Mouse (Mus musculus) embryo, embryonic 11.5 days (tissue): ENCODE results near the gene Senp6.
"Not testable (repeated sequence)": the region's sequence is repeated elsewhere in the genome, so short reads cannot be mapped to it uniquely, and the experiment has no call there.

ENCODE experiments used
- DNase-seq: peaks from one replicate; pipeline ENCODE4 v3.0.0-alpha.2; 2012; ENCODE audit warnings: low read depth, low spot score

Gene Senp6

DNA sequence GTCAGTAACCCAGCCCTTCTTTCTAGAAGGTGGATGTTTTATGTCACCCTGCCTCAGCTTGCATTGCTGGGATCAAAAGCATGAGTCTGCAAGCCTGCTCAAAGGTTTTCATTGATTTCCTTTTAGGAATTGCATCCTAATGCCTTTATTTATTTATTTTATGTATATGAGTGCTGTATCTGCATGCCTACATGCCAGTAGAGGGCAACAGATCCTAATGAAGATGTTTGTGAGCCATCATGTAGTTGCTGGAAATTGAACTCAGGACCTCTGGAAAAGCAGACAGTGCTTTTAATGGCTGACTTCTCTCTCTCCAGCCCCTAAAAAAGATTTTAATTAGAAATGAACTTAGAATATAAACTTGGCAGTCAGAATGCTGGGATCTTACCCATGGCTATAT, 8.2 kb downstream of the Senp6 start:
- no peak for DNase-seq

GRCm38 (mm10) chr9:80080941-80081340, 14.2 kb downstream of the Senp6 start:
- DNase-seq: no peak

DNA sequence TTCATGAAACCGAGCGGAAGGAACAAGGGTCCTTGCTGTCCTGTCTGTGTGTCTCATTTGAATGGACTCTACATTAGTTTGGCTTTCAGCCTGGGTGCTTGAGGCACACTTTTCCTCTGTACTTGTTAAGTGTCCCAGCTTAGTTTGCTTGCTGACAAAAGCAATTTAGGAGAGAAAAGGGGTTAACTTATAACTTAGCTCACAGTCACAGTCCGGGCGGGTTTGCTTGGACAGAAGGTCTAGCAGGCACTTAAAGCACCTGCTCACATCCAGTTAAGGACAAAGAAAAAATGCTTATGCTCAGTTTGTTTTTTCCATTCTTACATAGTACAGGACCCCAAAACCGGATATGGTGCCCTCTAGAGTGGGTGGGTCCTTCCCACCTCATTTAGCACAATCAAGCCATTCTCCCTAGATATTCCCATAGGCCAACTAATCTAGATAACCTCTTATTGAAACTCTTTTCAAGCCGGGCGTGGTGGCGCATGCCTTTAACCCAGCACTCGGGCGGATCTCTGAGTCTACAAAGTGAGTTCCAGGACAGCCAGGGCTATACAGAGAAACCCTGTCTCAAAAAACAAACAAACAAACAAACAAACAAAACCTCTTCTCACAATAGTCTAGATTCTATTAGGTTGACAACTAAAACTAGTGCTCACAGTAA, 17.9 kb downstream of the Senp6 start:
- DNase-seq: no peak

GRCm38 (mm10) chr9:80085665-80086064, 19.0 kb downstream of the Senp6 start:
- no peak for DNase-seq

DNA sequence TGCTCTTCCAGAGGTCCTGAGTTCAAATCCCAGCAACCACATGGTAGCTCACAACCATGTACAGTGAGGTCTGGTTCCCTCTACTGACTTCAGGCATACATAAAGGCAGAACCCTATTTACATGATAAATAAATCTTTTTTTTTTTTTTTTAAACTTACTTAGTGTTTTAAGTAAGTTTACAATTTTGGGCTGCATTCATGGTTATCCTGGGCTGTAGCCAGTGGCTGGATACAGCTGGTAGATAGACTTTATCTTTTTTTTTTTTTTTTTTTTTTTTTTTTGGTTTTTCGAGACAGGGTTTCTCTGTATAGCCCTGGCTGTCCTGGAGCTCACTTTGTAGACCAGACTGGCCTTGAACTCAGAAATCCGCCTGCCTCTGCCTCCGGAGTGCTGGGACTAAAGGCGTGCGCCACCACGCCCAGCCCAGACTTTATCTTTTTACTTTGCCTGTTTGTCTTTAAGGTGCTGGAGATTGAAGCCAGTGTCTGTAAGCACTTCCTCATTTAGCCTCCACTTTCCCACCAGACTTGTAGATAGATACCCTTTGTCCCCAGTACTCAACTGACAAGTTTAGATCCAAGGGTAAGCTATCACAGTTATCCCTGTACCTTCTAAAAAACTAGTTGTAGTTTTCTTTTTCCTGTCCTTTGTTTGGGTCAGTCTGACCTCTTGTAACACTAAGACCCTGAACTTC, 19.7 kb downstream of the Senp6 start:
- not testable (repeated sequence) for DNase-seq

DNA sequence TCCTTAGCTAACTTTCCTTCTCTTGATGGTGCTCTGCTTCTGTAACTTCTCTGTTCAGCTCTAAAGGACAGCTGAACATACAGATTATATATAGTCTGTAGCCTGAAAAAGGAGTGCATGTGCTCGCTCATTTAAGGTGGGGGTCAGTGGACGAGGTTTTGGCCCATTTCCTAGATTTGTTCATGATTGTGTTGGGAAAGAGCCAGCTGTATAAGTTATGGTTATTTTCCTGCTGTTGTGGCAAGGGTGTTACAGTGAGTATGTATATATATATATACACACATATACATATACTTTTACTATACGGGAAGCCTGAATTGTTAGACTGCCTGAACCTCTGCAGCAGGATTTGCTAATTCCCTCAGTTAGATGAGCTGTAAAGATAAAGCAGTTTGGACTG, 22.7 kb downstream of the Senp6 start:
- DNase-seq: no peak

- no peak for DNase-seq
These were observed 29.6 kb downstream of the Senp6 start for GRCm38 (mm10) chr9:80096325-80096724.

DNA sequence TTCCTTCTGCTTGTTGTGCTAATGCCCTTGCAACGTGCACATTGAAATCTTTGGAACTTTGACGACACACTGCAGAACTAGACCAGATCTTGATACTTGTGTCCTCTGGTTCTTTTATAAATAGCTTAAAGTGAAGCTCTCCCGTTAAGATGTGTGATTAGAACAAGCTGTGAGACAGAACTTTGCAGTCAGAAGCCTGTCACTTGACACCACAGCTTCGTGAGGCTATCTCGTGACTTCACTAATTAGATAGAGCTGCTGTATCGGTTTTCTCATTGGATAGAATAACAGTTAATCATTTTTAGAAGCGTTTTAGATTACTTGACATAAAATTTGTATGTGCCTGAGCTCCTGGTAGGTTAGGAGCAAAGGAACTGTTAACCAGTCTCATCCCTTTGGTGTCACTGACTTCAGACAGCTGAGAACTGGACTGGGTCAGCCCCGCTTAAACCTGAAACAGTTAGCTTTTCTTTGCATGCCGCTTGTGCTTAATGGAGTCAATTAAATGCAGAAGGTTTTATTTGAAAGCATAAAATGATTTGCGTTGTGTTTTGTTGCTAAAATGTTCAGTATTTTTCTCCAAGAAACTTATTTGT, 79.4 kb downstream of the Senp6 start:
- no peak for DNase-seq

DNA sequence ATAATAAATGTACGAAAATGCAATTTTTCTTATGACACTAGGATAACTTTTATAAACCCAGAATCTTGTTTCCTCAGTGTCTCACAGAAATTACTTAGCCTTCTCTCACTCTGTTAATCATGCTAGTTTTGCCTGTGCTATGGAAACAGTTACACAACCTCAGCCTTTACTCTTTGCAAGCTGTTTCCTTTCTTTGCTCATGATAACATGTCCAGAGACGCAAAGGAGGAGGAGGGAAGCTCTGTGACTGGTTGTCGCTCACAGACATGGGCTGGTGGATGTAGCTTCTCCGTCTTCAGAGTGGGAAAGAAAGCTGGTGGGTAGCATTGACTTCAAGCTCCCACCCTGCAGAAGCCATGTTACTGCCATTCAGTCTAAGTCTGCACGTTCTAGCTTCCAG, 82.9 kb downstream of the Senp6 start:
- no peak for DNase-seq

DNA sequence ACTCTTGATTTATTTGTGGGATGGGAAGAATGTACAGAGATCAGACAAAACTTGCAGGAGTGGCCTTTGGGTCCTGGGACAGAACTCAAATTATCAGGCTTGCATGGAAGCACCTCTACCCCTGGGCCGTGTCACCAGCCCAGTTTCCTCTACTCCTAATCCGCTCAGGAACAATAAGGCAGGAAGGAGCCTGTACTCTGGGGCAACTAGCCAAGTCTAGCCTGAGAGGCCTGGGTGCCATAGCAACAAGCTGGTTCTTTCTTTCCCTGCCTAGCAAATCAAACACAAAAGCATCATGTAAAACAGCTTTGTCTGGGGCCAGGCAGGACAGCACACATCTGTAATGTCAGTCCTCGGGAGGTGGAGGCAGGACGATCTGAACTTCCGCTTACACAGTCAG, 88.6 kb downstream of the Senp6 start:
- DNase-seq: no peak

- no peak for DNase-seq
These were observed 90.1 kb downstream of the Senp6 start for GRCm38 (mm10) chr9:80156780-80157179.

DNA sequence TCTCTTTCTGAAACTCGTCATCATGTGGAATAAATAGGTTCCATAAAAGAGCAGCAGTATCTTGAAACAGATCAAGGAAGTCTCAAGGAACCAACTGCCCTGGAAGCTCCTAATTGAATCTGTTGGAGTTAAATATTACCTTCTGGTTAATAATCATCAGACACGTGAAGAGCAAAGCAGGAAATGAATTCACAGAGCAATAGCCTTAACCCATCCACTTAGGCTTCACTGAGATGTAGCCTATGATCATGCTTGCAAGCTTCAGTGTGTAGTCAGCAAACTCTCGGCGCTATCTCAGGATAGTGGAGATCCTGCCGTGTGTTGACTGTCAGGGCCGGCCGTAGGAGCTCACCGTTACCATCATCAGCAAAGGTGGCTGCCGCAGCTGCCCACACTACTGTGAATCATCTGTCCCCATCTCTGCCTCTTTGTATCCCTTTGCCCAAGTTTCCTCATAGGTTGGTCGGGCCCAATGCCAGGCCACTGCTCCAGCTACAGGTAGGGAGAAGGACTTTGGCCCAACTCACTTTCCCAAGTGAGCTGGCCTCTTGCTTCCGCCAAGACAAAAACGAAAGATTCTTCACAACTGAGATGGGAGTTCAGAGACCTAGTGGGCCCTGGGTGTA, 91.2 kb downstream of the Senp6 start:
- DNase-seq: no peak

DNA sequence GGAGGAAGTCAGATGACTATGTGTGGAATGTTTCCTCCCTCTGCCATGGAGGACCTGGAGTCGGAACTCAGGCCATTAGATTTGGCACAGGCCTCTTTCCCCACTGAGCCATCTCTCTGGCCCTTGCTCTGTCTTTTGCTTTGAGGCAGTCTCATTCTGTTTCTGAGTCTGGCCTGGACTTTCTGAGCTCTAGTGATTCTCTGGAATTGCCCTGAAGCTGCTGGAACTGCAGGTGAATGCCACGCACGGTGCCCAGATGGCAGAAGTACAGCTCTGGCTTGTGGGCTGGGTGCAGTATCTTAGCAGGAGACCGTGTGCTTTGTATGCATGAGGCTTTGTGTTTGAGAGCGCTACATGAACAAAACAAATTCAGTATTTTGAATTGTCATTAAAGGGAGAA, 92.2 kb downstream of the Senp6 start:
- DNase-seq: no peak

GRCm38 (mm10) chr9:80161451-80161850, 94.7 kb downstream of the Senp6 start:
- DNase-seq: no peak

DNA sequence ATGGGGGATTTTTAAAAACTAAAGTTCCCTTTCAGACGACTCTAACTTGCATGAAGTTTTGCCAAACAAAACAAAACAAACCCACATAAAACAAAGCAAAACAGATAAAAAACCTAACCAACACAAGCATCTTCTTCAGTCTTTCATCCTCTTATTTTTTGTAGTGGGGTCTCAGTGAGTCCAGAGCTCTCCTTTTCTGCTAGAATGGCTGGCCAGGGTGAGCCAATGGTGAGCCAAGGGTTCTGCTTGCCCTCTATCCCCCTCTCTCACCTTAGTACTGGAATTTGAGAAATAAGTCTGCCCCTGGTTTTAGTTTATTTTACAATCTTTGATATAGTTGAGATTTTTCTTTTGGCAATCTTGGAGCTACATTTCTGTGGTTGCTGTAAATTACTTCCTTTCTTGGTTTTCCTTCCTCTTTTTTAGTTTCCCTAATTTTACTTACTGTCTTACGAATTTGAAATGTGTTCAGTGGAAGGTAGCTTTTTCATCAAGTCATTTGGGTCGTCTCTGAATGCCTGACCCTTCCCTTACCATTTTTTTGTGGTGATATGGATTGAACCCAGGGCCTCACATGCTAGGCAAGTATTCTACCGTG, 96.5 kb downstream of the Senp6 start:
- no peak for DNase-seq

GRCm38 (mm10) chr9:80164191-80164590, 97.5 kb downstream of the Senp6 start:
- peak; percentile 29 for DNase-seq

GRCm38 (mm10) chr9:80164611-80165474, 98.1 kb downstream of the Senp6 start, which contains the start of gene Myo6:
TSS of gene Myo6 (plus strand) at chr9:80165031.
- peak; percentile 82 for DNase-seq

DNA sequence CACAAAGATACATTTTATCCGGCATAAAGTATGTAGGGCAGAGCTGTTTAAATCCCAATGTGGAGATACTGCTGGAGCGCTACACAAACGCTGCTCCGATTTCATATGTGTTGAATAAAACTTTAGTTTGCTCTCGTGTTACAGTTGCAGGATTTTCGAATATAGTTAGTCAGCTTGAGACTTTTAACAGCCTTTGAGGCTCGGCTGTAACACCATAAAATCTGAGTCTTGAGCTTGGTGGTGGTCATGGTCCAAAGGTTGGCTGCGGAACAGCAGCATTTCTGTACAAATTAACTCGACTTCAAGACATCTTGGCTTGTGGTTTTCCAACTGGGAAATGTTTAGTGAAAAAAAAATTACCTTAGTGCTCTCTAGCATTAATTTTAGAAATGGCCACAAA, 99.0 kb downstream of the Senp6 start:
- no peak for DNase-seq

GRCm38 (mm10) chr9:80166425-80166824, 99.7 kb downstream of the Senp6 start:
- no peak for DNase-seq

GRCm38 (mm10) chr9:80167089-80167488, 100.4 kb downstream of the Senp6 start:
- no peak for DNase-seq

GRCm38 (mm10) chr9:80169551-80169950, 102.8 kb downstream of the Senp6 start:
- no peak for DNase-seq
